Mouse (Mus musculus): ENCODE results near the gene Fzr1. TPM values are rescaled to one million over a fixed set of nuclear protein-coding genes. Genes with fewer than 3 reads are reported as not detected.

Gene Fzr1
- polyA plus RNA-seq, 1 experiment from 2014 or later, result 51.4 TPM

DNA sequence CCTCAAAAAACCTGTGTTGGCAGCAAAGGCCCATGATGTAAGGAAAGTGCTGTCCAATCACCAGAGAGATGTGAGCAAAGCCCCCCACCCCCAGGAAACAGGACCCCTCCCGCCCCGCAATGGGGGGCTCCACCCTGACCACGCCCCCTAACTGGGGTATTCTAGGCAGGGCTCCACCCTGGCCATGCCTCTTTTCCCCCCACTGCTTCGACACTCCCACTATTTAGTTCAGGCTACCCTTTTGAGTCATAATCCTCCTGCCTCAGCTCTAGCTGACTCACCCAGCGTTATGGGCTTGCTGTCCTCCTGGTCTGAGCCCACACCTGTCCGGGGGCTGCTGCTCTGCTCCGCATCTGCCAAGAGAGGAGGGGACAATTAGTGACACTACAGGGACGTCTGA is 31.0 kb upstream of the Fzr1 start:
- Histone ChIP-seq H3K27ac (replicated peaks) (peak overlapping the region; percentile 30; the same call in 1 of the 2 replicates), H3K36me3 (ENCODE audit: control insufficient read depth, insufficient read depth, low read length) (peaks cover 26% of the 10 kb centered on the region), H3K9me3 (ENCODE audit: control insufficient read depth, low read length) (no peaks in the 10 kb centered on the region), H3K4me3 (ENCODE audit: low read depth, low read length) (no peak overlapping the region), H3K4me2 (replicated peaks; ENCODE audit: low read depth) (no peak overlapping the region), H3K27me3 (ENCODE audit: control insufficient read depth, insufficient read depth, low read length) (no peaks in the 10 kb centered on the region), H3K9ac (ENCODE audit: low read length) (no peak overlapping the region), H3K4me1 (replicated peaks; ENCODE audit: control insufficient read depth, insufficient read depth) (peaks cover 18% of the 10 kb centered on the region)
- ATAC-seq (ENCODE audit: low FRiP score, low TSS enrichment), result no peak
- DNase-seq (ENCODE audit: low spot score), result no peak
- TF ChIP-seq EP300 (optimal IDR thresholded peaks at IDR 0.05) (no peak), CTCF (IDR thresholded peaks at IDR 0.05; ENCODE audit: low read depth) (no peak)
- WGBS, result 32% methylated on average over 8 of the region's 8 CpGs

- Histone ChIP-seq H3K4me3 (ENCODE audit: low read depth, low read length) (no peak overlapping the region), H3K4me2 (replicated peaks; ENCODE audit: low read depth) (no peak overlapping the region), H3K27me3 (ENCODE audit: control insufficient read depth, insufficient read depth, low read length) (no peaks in the 10 kb centered on the region), H3K9me3 (ENCODE audit: control insufficient read depth, low read length) (no peaks in the 10 kb centered on the region), H3K9ac (ENCODE audit: low read length) (no peak overlapping the region), H3K27ac (replicated peaks) (peak overlapping the region; percentile 30), H3K36me3 (ENCODE audit: control insufficient read depth, insufficient read depth, low read length) (peaks cover 29% of the 10 kb centered on the region), H3K4me1 (replicated peaks; ENCODE audit: control insufficient read depth, insufficient read depth) (peaks cover 16% of the 10 kb centered on the region)
- WGBS, result 30% methylated on average over 9 of the region's 9 CpGs
- TF ChIP-seq CTCF (IDR thresholded peaks at IDR 0.05; ENCODE audit: low read depth) (peak; percentile 93), EP300 (optimal IDR thresholded peaks at IDR 0.05) (no peak)
- peak; percentile 69 for ATAC-seq (ENCODE audit: low FRiP score, low TSS enrichment)
- DNase-seq (ENCODE audit: low spot score), result peak; percentile 91
Observed at GRCm38 (mm10) chr10:81408871-81409291, 30.6 kb upstream of the Fzr1 start.

GRCm38 (mm10) chr10:81408424-81408729 is 30.1 kb upstream of the Fzr1 start:
- Histone ChIP-seq H3K4me2 (replicated peaks; ENCODE audit: low read depth) (no peak overlapping the region), H3K27me3 (ENCODE audit: control insufficient read depth, insufficient read depth, low read length) (no peaks in the 10 kb centered on the region), H3K36me3 (ENCODE audit: control insufficient read depth, insufficient read depth, low read length) (peaks cover 29% of the 10 kb centered on the region), H3K4me3 (ENCODE audit: low read depth, low read length) (no peak overlapping the region), H3K9ac (ENCODE audit: low read length) (no peak overlapping the region), H3K9me3 (ENCODE audit: control insufficient read depth, low read length) (no peaks in the 10 kb centered on the region), H3K4me1 (replicated peaks; ENCODE audit: control insufficient read depth, insufficient read depth) (peaks cover 17% of the 10 kb centered on the region), H3K27ac (replicated peaks) (peak overlapping the region; percentile 30; the same call in 1 of the 2 replicates)
- ATAC-seq (ENCODE audit: low FRiP score, low TSS enrichment) (no peak; the same call in 1 of the 2 replicates), DNase-seq (ENCODE audit: low spot score) (no peak)
- TF ChIP-seq CTCF (IDR thresholded peaks at IDR 0.05; ENCODE audit: low read depth), result no peak
- no peak for TF ChIP-seq EP300 (optimal IDR thresholded peaks at IDR 0.05)
- 69% methylated on average over 13 of the region's 13 CpGs for WGBS

DNA sequence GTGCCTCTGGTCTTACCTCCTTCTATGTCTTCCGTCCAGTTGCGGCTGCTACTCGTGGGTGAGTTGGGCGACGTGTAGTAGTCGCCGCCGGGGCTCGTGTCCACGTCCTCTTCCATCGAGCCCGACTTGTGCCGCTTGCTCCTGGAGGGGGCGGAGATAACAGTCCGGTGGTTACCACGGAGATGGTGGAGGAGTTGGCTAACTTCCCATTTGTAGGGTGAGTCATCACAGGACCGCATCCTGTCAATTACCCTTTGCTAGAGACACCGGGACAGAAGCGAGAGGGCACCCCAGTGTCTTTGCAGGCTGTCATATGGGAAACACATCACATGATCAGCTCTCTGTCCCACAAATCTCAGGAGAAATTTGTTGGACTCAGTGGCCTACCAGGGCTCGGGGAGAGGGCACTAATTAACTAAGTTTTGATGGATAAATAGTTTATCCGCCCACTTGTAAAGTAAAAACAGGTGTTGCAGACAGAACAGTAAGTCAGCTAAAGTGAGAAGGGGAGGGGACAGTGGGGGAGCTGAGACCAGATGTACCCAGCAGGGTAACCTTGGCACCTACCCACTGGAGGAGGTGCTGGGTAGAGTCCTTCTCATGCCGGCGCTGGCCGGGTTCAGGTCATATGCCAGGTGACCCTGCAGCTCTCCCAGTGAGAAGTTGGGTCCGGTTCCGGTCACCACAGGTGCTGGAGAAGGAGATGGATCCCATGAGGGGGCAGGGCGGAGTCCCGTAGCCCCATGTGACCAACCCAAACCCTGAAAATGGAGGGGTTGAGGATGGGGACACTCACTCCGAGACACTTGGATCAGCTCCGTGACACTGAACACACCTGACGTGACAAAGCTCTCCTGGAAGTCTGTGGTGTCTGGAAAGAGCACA is 29.5 kb upstream of the Fzr1 start:
- no peak overlapping the region for H3K9ac ChIP-seq (ENCODE audit: low read length)
- ATAC-seq (ENCODE audit: low FRiP score, low TSS enrichment) (0 out of 2 replicates have a peak, but pooled peaks have one; percentile 14), DNase-seq (ENCODE audit: low spot score) (peak; percentile 74)
- H3K36me3 ChIP-seq (ENCODE audit: control insufficient read depth, insufficient read depth, low read length), result peaks cover 31% of the 10 kb centered on the region
- peak overlapping the region; percentile 30; the same call in 1 of the 2 replicates for H3K4me2 ChIP-seq (replicated peaks; ENCODE audit: low read depth)
- no peaks in the 10 kb centered on the region for H3K27me3 ChIP-seq (ENCODE audit: control insufficient read depth, insufficient read depth, low read length)
- TF ChIP-seq CTCF (IDR thresholded peaks at IDR 0.05; ENCODE audit: low read depth) (peak; percentile 5; the same call in 1 of the 2 replicates), EP300 (optimal IDR thresholded peaks at IDR 0.05) (no peak)
- no peaks in the 10 kb centered on the region for H3K9me3 ChIP-seq (ENCODE audit: control insufficient read depth, low read length)
- H3K27ac ChIP-seq (replicated peaks), result no peak overlapping the region; the same call in 1 of the 2 replicates
- WGBS, result 35% methylated on average over 31 of the region's 31 CpGs
- peaks cover 20% of the 10 kb centered on the region for H3K4me1 ChIP-seq (replicated peaks; ENCODE audit: control insufficient read depth, insufficient read depth)
- no peak overlapping the region for H3K4me3 ChIP-seq (ENCODE audit: low read depth, low read length)

DNA sequence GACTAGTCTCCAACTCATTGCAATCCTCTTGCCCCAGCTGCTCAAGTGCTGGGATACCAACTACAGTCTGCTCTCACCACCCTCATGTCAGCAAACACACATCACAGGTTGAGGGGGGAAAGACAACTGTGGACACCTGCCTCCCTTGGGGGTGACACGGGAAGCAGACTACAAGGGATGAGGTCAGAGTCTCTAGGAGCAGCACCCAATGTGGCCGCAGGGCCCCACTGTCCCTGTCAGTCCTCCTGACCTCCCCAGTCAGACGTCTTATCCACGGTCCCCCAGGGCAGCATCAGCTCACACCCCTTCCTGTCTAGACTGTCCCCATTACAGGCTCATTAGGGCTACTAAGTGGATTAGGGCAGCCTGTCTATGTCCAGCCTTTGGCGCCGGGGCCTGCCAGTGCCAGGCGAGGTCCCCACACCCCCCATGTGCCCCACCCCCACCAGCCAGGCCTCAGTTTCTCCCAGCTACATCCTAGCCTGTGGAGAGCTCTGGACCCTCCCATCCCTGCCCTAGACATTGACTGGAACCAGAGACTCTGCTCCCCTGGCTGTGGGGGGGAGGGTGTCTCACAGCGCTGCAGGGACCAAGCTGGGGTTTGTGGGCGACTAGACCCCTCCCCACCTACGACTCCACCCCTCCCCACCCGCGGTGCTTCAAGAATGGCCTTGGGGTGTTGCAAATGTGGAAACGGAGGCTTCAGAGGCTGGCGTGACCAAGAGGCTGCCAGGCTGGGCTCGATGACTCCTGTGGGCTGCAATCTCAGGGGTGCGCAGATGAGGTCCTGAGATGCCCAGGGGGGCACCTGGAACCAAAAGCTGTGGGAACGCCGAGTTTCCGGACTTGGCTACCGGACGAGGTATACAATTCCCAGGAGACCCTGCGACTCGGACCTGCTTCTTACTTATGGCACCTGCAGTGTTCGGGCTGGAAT is 28.5 kb upstream of the Fzr1 start:
- WGBS, result 54% methylated on average over 23 of the region's 24 CpGs
- Histone ChIP-seq H3K4me2 (replicated peaks; ENCODE audit: low read depth) (peak overlapping the region; percentile 30; the same call in 1 of the 2 replicates), H3K4me3 (ENCODE audit: low read depth, low read length) (no peak overlapping the region), H3K27ac (replicated peaks) (no peak overlapping the region), H3K27me3 (ENCODE audit: control insufficient read depth, insufficient read depth, low read length) (no peaks in the 10 kb centered on the region), H3K9me3 (ENCODE audit: control insufficient read depth, low read length) (no peaks in the 10 kb centered on the region), H3K36me3 (ENCODE audit: control insufficient read depth, insufficient read depth, low read length) (peaks cover 31% of the 10 kb centered on the region), H3K4me1 (replicated peaks; ENCODE audit: control insufficient read depth, insufficient read depth) (peaks cover 15% of the 10 kb centered on the region), H3K9ac (ENCODE audit: low read length) (no peak overlapping the region)
- no peak for ATAC-seq (ENCODE audit: low FRiP score, low TSS enrichment)
- no peak for DNase-seq (ENCODE audit: low spot score)
- TF ChIP-seq EP300 (optimal IDR thresholded peaks at IDR 0.05) (no peak), CTCF (IDR thresholded peaks at IDR 0.05; ENCODE audit: low read depth) (no peak)

Measured in stomach, postnatal 0 days (tissue).